Mouse (Mus musculus) forebrain, embryonic 10.5 days (tissue): ENCODE data around the gene Nfyc. TPM values are rescaled to one million over a fixed set of nuclear protein-coding genes. Genes with fewer than 3 reads are reported as not detected.

ENCODE experiments used
- DNase-seq: peaks from one replicate; pipeline ENCODE4 v3.0.0-alpha.2; 2017; ENCODE audit warnings: low spot score; ENCODE audit errors: extremely low spot score
- H3K27ac ChIP-seq: fragments of 300-500 bp; sonication (generic); 2 replicates; pipeline ENCODE4 v1.5.1; 2016; ENCODE audit warnings: mild to moderate bottlenecking
- H3K27me3 ChIP-seq: fragments of 300-500 bp; sonication (generic); 2 replicates; pipeline ENCODE4 v1.6.1; 2016; ENCODE audit warnings: mild to moderate bottlenecking; ENCODE audit not compliant: poor library complexity, severe bottlenecking
- H3K36me3 ChIP-seq: fragments of 300-500 bp; sonication (generic); replicated peaks from 2 replicates; pipeline ENCODE4 v1.6.1; 2016; ENCODE audit warnings: mild to moderate bottlenecking, moderate library complexity
- H3K4me1 ChIP-seq: fragments of 300-500 bp; sonication (generic); 2 replicates; pipeline ENCODE4 v1.6.1; 2016
- H3K4me3 ChIP-seq: fragments of 300-500 bp; sonication (generic); 2 replicates; pipeline ENCODE4 v1.5.1; 2016; ENCODE audit warnings: mild to moderate bottlenecking, moderate library complexity
- H3K9me3 ChIP-seq: fragments of 300-500 bp; sonication (generic); 2 replicates; pipeline ENCODE4 v1.6.1; 2016; ENCODE audit warnings: mild to moderate bottlenecking, moderate library complexity
- whole genome bisulfite sequencing: fragments of 180-500 bp; shearing (Covaris S2); methylation state at CpG from one replicate; pipeline ENCODE4 v1.1.7; 2016; 5-methylcytosine and 5-hydroxymethylcytosine counted together
- polyA plus RNA-seq: library from polyadenylated mRNA; unstranded; fragments of >200 nt; fragmentation: Nextera tagmentation; extraction: Ambion mirVana; gene quantifications from 2 replicates; pipeline ENCODE4 v1.2.1, GENCODE M21; 2016

Nfyc gene
- polyA plus RNA-seq, 1 experiment from 2014 or later: 131 TPM

GRCm38 (mm10) chr4:120743636-120744035 is 87.7 kb downstream of the Nfyc start:
- Histone ChIP-seq H3K36me3 (no peaks in the 10 kb centered on the region), H3K27me3 (peaks cover 97% of the 10 kb centered on the region), H3K27ac (no peak overlapping the region), H3K4me1 (peaks cover 45% of the 10 kb centered on the region), H3K9me3 (no peaks in the 10 kb centered on the region), H3K4me3 (no peak overlapping the region)
- no peak for DNase-seq
- 86% methylated on average over 3 of the region's 3 CpGs for WGBS

- Histone ChIP-seq H3K36me3 (no peaks in the 10 kb centered on the region), H3K9me3 (no peaks in the 10 kb centered on the region), H3K4me3 (no peak overlapping the region), H3K4me1 (peaks cover 21% of the 10 kb centered on the region), H3K27ac (no peak overlapping the region), H3K27me3 (peaks cover 97% of the 10 kb centered on the region)
- no peak for DNase-seq
- 82% methylated on average over 6 of the region's 6 CpGs for WGBS
Observed at GRCm38 (mm10) chr4:120741303-120741702, 90.1 kb downstream of the Nfyc start.

GRCm38 (mm10) chr4:120734012-120734622 is 97.3 kb downstream of the Nfyc start:
- peaks cover 30% of the 10 kb centered on the region for H3K4me1 ChIP-seq
- no peak overlapping the region for H3K27ac ChIP-seq
- H3K27me3 ChIP-seq: peaks cover 98% of the 10 kb centered on the region
- H3K36me3 ChIP-seq: no peaks in the 10 kb centered on the region
- 81% methylated on average over 5 of the region's 5 CpGs for WGBS
- H3K9me3 ChIP-seq: no peaks in the 10 kb centered on the region
- no peak overlapping the region for H3K4me3 ChIP-seq
- DNase-seq: no peak

GRCm38 (mm10) chr4:120732737-120733136 is 98.6 kb downstream of the Nfyc start:
- 84% methylated on average over 6 of the region's 6 CpGs for WGBS
- no peaks in the 10 kb centered on the region for H3K9me3 ChIP-seq
- DNase-seq: no peak
- H3K4me1 ChIP-seq: peaks cover 36% of the 10 kb centered on the region
- no peaks in the 10 kb centered on the region for H3K36me3 ChIP-seq
- H3K27me3 ChIP-seq: peaks cover 99% of the 10 kb centered on the region
- no peak overlapping the region for H3K27ac ChIP-seq
- H3K4me3 ChIP-seq: no peak overlapping the region

GRCm38 (mm10) chr4:120731030-120731644 is 100.2 kb downstream of the Nfyc start:
- Histone ChIP-seq H3K27me3 (peaks cover 92% of the 10 kb centered on the region), H3K9me3 (no peaks in the 10 kb centered on the region), H3K4me3 (peak overlapping the region; percentile 62), H3K36me3 (no peaks in the 10 kb centered on the region), H3K4me1 (peaks cover 38% of the 10 kb centered on the region), H3K27ac (peak overlapping the region; percentile 74)
- DNase-seq: peak; percentile 82
- WGBS: under 1% methylated on average over 40 of the region's 40 CpGs

- H3K27me3 ChIP-seq: peaks cover 86% of the 10 kb centered on the region
Observed at GRCm38 (mm10) chr4:120730574-120730973, 100.8 kb downstream of the Nfyc start.

GRCm38 (mm10) chr4:120730146-120730545 is 101.2 kb downstream of the Nfyc start:
- no peak overlapping the region for H3K4me3 ChIP-seq
- peaks cover 82% of the 10 kb centered on the region for H3K27me3 ChIP-seq
- H3K9me3 ChIP-seq: no peaks in the 10 kb centered on the region
- H3K27ac ChIP-seq: no peak overlapping the region
- no peaks in the 10 kb centered on the region for H3K36me3 ChIP-seq
- H3K4me1 ChIP-seq: peaks cover 48% of the 10 kb centered on the region
- 65% methylated on average over 6 of the region's 6 CpGs for WGBS
- no peak for DNase-seq

More at GRCm38 (mm10) chr4:120730574-120730973, 100.8 kb downstream of the Nfyc start:
- Histone ChIP-seq H3K9me3 (no peaks in the 10 kb centered on the region), H3K27ac (peak overlapping the region; percentile 74; the same call in 1 of the 2 replicates), H3K36me3 (no peaks in the 10 kb centered on the region), H3K4me1 (peaks cover 44% of the 10 kb centered on the region), H3K4me3 (peak overlapping the region; percentile 62)
- 26% methylated on average over 6 of the region's 6 CpGs for WGBS
- DNase-seq: no peak

GRCm38 (mm10) chr4:120729441-120729840 is 101.9 kb downstream of the Nfyc start:
- WGBS: 39% methylated on average over 6 of the region's 6 CpGs
- H3K9me3 ChIP-seq: no peaks in the 10 kb centered on the region
- H3K36me3 ChIP-seq: no peaks in the 10 kb centered on the region
- 0 out of 2 replicates have a peak overlapping the region, but pooled peaks have one; percentile 27 for H3K27ac ChIP-seq
- no peak overlapping the region for H3K4me3 ChIP-seq
- H3K4me1 ChIP-seq: peaks cover 49% of the 10 kb centered on the region
- peaks cover 75% of the 10 kb centered on the region for H3K27me3 ChIP-seq
- DNase-seq: no peak

- no peak overlapping the region for H3K4me3 ChIP-seq
- DNase-seq: no peak
- no peak overlapping the region for H3K27ac ChIP-seq
- peaks cover 46% of the 10 kb centered on the region for H3K4me1 ChIP-seq
- H3K27me3 ChIP-seq: peaks cover 64% of the 10 kb centered on the region
- H3K9me3 ChIP-seq: no peaks in the 10 kb centered on the region
- H3K36me3 ChIP-seq: no peaks in the 10 kb centered on the region
- 89% methylated on average over 11 of the region's 11 CpGs for WGBS
Observed at GRCm38 (mm10) chr4:120727842-120728241, 103.5 kb downstream of the Nfyc start.

GRCm38 (mm10) chr4:120726174-120726573 is 105.2 kb downstream of the Nfyc start:
- DNase-seq: no peak
- Histone ChIP-seq H3K27me3 (peaks cover 47% of the 10 kb centered on the region), H3K27ac (no peak overlapping the region), H3K4me3 (no peak overlapping the region), H3K9me3 (no peaks in the 10 kb centered on the region), H3K4me1 (peaks cover 39% of the 10 kb centered on the region), H3K36me3 (no peaks in the 10 kb centered on the region)
- WGBS: 61% methylated on average over 4 of the region's 4 CpGs

GRCm38 (mm10) chr4:120725516-120726090 is 105.8 kb downstream of the Nfyc start:
- 34% methylated on average over 5 of the region's 5 CpGs for WGBS
- H3K27me3 ChIP-seq: peaks cover 41% of the 10 kb centered on the region
- peaks cover 33% of the 10 kb centered on the region for H3K4me1 ChIP-seq
- no peak overlapping the region for H3K27ac ChIP-seq
- no peaks in the 10 kb centered on the region for H3K36me3 ChIP-seq
- H3K9me3 ChIP-seq: no peaks in the 10 kb centered on the region
- no peak overlapping the region for H3K4me3 ChIP-seq
- DNase-seq: no peak

- H3K36me3 ChIP-seq: no peaks in the 10 kb centered on the region
- H3K9me3 ChIP-seq: no peaks in the 10 kb centered on the region
- H3K27ac ChIP-seq: no peak overlapping the region
- H3K4me1 ChIP-seq: peaks cover 16% of the 10 kb centered on the region
- peaks cover 32% of the 10 kb centered on the region for H3K27me3 ChIP-seq
- no peak overlapping the region for H3K4me3 ChIP-seq
- DNase-seq: no peak
- 70% methylated on average over 2 of the region's 2 CpGs for WGBS
Observed at GRCm38 (mm10) chr4:120721574-120721973, 109.8 kb downstream of the Nfyc start.

GRCm38 (mm10) chr4:120719152-120719551 is 112.2 kb downstream of the Nfyc start:
- WGBS: 57% methylated on average over 5 of the region's 5 CpGs
- DNase-seq: no peak
- Histone ChIP-seq H3K27ac (no peak overlapping the region), H3K36me3 (no peaks in the 10 kb centered on the region), H3K27me3 (peaks cover 53% of the 10 kb centered on the region), H3K4me3 (no peak overlapping the region), H3K4me1 (peaks cover 18% of the 10 kb centered on the region), H3K9me3 (no peaks in the 10 kb centered on the region)
